Mouse (Mus musculus) cerebellum, postnatal 14 days (tissue): Measurements from ENCODE around the gene Ube2d2b.

Source experiments
- DNase-seq, 2 experiments: peaks; one replicate each; pipeline ENCODE4 v3.0.0; 2021; ENCODE audit warnings: mixed read lengths in 2 of 2

Ube2d2b gene

DNA sequence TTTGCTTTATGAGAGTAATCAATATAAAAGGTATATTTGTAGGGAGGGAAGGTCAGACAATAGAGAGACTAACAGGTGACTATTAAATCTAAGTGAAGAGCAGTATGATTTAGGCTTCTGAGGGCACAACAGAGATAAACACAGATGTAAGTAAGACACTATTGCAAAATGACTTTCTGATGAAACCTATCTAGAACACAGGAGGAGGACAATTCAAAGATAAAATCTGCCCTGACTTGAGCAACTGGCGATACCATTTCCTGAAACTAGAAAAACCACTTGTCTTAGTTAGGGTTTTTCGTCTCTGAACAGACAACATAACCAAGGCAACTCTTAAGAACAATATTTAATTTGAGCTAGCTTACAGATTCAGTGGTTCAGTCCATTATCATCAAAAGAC lies 25.6 kb downstream of the Ube2d2b start:
- DNase-seq = no peak

DNA sequence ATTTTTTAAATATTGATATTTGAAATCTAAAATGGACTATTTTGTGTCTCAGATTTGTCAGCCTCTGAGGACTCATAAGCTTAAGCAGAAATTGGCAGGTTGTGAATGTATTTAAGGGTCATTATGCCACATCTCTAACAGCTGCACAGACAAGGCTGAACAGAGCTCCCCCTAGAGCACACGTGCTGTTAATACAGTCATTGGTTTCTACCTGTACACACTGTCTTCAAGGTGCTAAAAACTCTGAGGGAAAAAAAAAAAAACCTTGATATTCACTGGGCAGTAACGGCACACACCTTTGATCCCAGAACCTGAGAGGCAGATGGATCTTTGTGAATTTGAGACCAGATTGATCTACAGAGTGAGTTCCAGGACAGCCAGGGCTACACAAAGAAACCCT lies 29.1 kb downstream of the Ube2d2b start:
- no peak for DNase-seq

DNA sequence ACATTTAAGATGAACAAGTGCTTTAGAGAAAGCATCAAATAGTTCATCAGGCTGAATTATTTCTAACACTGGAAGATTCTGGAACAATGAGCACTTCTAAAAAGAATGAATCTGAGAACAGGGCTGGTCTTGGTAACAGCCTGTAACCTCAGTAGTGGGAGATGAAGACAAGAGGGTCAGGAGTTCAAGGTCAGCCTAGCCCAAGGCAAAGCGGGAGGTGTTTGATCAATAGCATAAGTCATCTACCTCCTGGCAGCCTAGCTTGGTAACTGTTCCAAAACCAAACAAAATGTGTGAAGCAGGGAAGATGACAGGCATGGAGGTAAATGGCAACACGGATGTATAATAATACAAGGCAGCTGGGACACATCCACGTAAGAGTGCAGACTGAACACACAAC lies 34.1 kb downstream of the Ube2d2b start:
- DNase-seq = no peak

DNA sequence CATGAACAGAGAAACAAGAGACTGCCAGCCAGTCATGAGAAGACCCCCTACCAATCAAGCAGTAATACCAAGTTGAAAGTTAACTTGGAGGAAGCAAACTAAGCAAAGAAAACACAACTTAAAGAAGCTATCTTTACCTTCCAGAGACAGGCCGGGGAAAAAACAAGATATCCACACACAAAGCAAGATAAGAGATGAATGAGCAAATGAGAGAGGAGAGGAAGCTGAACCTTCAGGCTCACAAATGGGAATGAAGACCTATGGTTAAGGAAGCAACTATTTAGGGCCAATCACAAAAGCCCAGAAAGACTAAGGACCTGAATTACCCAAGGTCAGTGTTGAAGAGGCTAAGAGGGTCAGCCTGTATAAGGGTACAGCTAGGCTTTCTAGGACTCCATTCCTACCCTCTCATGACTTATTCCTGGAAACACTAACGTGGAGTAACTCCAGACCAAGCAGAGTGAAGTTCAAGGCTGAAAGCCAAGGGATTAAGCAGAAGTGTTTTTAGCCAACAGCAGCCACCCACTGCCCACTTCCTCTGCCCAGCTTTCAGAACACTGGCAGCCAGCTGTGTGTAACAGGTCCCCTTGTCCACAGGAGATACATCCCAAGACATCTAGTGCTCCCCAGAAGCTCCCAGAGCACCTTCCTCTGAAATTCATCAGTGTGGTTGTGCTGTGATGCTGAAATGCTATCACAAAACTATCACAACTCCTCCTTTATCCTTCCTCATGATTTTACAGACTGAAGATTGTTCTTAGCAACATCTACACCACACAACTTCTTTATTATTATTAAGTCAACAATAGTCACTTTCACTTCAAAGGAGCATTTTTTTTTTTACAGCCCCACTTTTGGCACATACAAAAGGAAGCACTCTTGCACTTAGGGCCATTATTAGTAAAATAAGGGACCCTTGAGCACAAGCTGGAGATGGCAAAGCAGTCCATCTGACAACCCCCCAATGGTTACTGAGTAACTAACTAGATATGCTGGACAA lies 36.5 kb downstream of the Ube2d2b start:
- no peak for DNase-seq

DNA sequence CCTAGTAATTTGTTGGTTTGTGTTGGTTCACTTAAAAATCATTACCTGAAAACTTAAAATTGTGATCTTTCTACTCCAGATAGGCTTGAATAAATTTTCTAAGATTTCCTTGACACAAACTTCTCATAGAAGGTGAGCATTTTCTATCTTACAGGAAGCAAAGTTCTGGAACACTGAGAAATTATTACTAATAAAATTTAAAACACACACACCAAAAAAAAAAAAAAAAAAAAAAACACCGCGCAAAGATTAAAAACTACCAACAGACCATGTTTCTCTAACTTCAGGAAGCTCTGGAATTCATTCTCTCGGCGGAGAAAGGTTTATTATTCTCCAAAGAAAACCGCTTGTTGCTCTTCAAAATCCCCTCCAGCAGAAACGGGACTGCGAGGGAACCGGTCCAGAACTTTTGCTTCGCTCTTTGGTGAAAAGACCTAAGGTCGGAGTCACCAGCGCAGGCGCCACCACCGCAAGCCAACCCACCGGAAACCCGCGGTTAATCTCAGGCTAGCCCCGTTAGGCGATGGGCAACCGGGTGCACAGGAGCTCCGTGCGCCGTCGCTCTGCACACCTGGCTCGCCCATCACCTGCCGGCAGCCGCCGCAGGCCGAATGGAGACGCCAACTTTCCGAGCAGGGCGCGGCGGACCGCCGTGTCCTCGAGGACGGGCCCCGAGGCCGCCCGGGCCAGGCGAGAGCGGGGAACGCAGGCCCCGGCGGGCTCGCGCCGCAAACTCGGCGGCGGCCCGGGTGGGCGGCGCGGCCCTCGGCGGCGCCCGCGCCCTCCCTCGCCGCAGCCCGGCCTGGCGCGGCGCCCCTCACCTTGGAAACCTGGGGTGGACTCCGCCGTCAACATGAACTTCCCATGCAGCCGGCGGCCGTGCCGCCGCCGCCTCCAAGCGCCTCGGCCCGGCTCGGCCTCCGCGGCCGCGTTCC lies 38.3 kb downstream of the Ube2d2b start:
- DNase-seq = peak; percentile 58 to 70

DNA sequence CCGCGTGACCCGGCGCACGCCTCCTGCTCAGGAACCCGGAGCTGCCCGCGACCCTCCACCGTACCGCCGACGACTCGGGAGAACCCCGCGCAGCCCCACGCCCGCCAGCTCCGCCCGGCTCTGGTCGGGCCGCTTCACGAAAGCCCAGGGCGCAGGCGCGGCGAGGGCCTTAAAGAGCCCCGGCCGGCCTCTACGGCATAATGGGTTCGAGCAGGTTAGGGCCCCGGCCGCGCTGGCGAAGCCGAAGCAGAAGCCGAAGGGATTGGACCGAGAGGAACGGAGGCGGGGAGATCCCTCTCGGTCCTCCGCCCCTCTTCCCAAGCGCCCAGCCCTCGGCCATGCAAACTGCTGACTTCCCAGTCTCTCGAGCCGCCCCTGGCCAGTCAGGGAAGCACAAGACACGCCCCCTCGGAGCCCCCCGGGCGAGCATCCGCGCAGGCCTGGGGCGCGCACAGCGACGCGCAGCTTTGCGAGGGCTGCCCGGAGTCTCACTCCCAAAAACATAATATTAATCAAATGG lies 39.1 kb downstream of the Ube2d2b start:
- peak; percentile 91 to 95 for DNase-seq

DNA sequence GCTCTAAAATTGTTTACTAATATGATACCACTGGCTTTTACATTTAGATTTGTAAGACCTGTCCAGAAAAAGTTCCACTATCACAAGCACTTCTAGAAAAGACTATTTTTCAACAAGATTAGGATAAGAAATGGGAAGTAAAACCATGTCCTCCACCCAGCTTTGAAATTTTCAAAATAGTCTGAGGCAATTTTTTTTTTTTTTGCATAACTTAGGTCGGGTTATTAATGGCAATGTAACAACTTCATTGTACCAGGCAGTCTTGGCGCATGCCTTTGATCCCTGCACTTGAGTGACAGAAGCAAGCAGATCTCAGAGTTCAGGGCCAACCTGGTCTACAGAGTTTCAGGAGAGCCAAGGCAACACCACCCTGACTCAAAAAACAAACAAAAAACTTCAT lies 39.8 kb downstream of the Ube2d2b start:
- no peak for DNase-seq

DNA sequence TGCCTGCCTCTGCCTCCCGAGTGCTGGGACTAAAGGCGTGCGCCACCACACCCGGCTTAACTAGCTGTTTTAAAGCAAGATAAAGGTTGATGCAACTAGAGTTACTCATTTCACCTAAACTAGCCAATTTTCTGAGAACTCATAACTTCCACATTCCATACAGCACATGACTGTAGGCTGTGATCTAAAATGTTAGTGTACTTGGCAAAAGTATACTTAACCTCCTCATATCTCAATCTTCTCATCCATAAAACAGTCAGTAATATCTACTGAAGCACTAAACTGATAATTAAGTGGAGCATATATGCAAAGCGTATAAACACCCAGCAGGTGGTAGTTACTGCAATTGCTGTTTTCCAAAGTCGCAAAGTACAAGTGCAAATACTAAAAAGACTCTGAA lies 43.4 kb downstream of the Ube2d2b start:
- no peak for DNase-seq

DNA sequence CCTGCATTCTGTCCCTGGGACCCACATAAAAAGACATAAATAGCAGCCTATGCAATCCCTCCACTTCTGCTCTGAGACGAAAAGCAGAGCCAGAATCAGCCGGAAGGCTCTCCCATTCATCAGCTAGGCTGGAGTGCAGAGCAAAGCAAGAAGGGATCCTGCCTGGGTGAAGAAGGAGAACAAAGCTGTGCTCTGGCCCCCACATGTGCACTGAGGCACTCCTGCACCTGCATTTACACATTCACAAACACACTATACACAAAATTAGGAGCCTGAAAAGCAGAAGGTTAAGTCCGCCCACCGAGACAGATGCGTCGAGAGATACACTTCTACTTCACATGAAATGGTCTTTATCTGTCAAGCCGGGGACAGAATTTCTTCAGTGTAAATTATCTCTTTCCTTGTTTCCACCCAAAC lies 44.0 kb downstream of the Ube2d2b start:
- DNase-seq = no peak

DNA sequence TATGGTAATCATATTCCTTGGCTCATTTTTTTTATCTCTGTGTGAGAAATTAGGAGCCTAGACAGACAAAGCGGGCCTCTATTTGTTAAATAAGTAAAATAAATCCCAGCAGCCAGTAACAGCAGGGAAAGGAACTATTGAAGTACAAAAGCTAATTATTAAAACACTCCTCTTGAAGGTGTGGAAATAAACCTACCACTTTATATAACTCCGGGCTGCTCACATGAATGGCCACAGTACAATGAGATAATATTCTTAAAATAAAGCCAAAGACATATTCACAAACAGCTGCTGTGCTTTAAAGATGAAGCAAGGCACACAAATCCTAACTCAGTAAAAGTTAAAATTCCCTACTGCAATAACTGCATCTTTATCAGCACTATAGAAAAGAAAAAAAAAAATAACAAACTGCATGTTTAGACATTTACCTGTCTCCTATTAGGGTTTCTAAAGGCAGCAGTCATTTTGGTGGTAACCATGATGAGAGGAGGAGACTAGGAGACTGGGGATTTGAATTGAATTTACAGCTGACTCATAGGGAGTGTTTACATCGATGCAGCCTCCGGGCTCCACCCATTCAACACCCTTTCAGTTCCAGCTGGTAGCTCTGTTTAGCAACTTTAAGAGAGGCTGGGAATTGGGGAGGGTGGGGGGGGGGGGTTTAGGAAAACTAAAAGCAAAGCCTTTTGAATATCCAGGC lies 44.8 kb downstream of the Ube2d2b start, which contains the start of gene Evi5:
TSS of gene Evi5 (minus strand) at position 547 of the 700 bp plus-strand sequence.
- DNase-seq = no peak

DNA sequence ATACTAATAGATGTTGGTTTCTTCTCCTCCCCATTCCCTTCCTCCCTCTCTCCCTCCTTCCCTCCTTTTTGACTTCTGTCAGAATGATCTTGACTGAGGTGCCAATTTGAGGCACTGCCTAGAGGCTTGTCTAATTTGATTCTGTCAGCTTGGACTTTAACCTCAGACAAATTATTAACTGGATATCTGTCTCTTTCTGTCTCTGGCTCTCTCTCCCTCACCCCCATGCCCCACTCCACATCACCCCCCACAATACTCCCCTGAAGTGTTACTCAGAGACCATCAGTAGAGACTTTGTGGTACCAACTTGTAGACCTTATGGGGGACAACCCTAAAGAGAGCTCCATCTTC lies 45.3 kb downstream of the Ube2d2b start:
- DNase-seq = no peak

DNA sequence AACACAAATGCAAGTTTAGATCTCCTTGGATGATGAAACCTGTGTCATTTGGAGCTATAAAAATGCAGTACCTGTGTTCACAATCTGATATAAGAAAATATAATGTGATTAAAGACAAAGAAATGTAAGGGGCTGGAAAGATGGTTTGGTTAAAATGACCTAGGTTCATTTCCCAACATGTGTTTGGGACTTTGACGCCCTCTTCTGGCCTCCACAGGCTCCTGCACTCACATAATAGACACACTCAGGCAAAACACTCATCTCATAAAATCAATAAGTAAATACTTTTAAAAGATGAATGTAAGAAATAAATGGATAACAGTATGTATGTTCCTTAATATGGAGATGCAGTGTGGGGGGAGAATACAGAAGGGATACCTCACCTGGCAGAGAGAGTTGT lies 47.2 kb downstream of the Ube2d2b start:
- no peak for DNase-seq

DNA sequence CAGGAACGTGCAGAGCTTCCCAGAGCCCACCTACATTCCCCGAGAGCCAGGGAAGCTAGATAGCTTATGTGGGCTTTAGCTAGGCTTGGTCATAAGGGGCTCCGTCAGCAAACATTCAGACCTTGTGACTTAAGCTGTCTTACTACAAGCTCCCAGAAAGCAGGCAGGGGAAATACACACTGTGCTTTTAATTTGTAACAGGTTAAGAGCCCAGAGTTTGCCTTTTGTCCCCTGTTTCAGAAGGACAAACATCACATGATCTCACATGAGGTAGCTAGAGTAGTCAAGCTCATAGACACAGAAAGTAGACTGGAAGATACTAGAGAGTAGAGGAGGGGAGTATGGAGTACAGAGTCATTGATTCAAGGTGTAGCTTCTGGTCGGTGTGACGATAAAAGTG lies 50.8 kb downstream of the Ube2d2b start:
- no peak for DNase-seq
